Mouse (Mus musculus): ENCODE results near the gene Cdc20.

Gene Cdc20

GRCm38 (mm10) chr4:118436820-118437603 is at the start of gene Cdc20:
Cdc20 (minus strand) TSS chr4:118437352.
- peak; percentile 93 for DNase-seq (ENCODE audit: low read depth, low spot score)

GRCm38 (mm10) chr4:118476773-118477530 is 39.8 kb upstream of the Cdc20 start:
- no peak for DNase-seq (ENCODE audit: low read depth, low spot score)

GRCm38 (mm10) chr4:118472687-118473086 is 35.5 kb upstream of the Cdc20 start:
- no peak for DNase-seq (ENCODE audit: low read depth, low spot score)

GRCm38 (mm10) chr4:118471281-118471680 is 34.1 kb upstream of the Cdc20 start:
- no peak for DNase-seq (ENCODE audit: low read depth, low spot score)

GRCm38 (mm10) chr4:118465697-118466163 is 28.6 kb upstream of the Cdc20 start:
- no peak for DNase-seq (ENCODE audit: low read depth, low spot score)

- no peak for DNase-seq (ENCODE audit: low read depth, low spot score)
Measured at GRCm38 (mm10) chr4:118464956-118465355, 27.8 kb upstream of the Cdc20 start.

GRCm38 (mm10) chr4:118457345-118457975 is 20.3 kb upstream of the Cdc20 start, which contains the start of gene Mpl:
Mpl (minus strand) TSS chr4:118457513.
- no peak for DNase-seq (ENCODE audit: low read depth, low spot score)

- no peak for DNase-seq (ENCODE audit: low read depth, low spot score)
Measured at GRCm38 (mm10) chr4:118446415-118447153, 9.4 kb upstream of the Cdc20 start.

- DNase-seq (ENCODE audit: low read depth, low spot score), result no peak
Measured at GRCm38 (mm10) chr4:118445781-118446414, 8.7 kb upstream of the Cdc20 start.

- peak; percentile 58 for DNase-seq (ENCODE audit: low read depth, low spot score)
Measured at GRCm38 (mm10) chr4:118445088-118445487, 7.9 kb upstream of the Cdc20 start.

- DNase-seq (ENCODE audit: low read depth, low spot score), result no peak
Measured at GRCm38 (mm10) chr4:118437829-118438253, 689 bp upstream of the Cdc20 start.

- no peak for DNase-seq (ENCODE audit: low read depth, low spot score)
Measured at GRCm38 (mm10) chr4:118432332-118432731, 4.8 kb downstream of the Cdc20 start.

GRCm38 (mm10) chr4:118429215-118429895 is 7.8 kb downstream of the Cdc20 start:
- no peak for DNase-seq (ENCODE audit: low read depth, low spot score)

- no peak for DNase-seq (ENCODE audit: low read depth, low spot score)
Measured at GRCm38 (mm10) chr4:118428531-118429214, 8.5 kb downstream of the Cdc20 start.

- no peak for DNase-seq (ENCODE audit: low read depth, low spot score)
Measured at GRCm38 (mm10) chr4:118427768-118428451, 9.2 kb downstream of the Cdc20 start, which contains the start of gene Elovl1. Elovl1 (plus strand) TSS chr4:118428093.

GRCm38 (mm10) chr4:118427415-118427767 is 9.8 kb downstream of the Cdc20 start:
- DNase-seq (ENCODE audit: low read depth, low spot score), result no peak

- DNase-seq (ENCODE audit: low read depth, low spot score), result no peak
Measured at GRCm38 (mm10) chr4:118425374-118425773, 11.8 kb downstream of the Cdc20 start.

GRCm38 (mm10) chr4:118424541-118425160 is 12.5 kb downstream of the Cdc20 start:
- DNase-seq (ENCODE audit: low read depth, low spot score), result no peak

GRCm38 (mm10) chr4:118421384-118421783 is 15.8 kb downstream of the Cdc20 start:
- no peak for DNase-seq (ENCODE audit: low read depth, low spot score)

All from telencephalon, adult 2 months (tissue).